Mouse (Mus musculus) cortical plate, adult 2 months (tissue): Measurements from ENCODE around the gene Magi1.

Experiments
- CTCF ChIP-seq: fragments of 200-500 bp; IDR thresholded peaks from 2 replicates; pipeline ENCODE4 v1.5.1; 2011; ENCODE audit warnings: mild to moderate bottlenecking, control low read depth, low read length; ENCODE audit not compliant: insufficient read depth; ENCODE audit errors: extremely low read depth
- POLR2A ChIP-seq: fragments of 200-500 bp; IDR thresholded peaks from 2 replicates; pipeline ENCODE4 v1.6.1; 2011; ENCODE audit warnings: mild to moderate bottlenecking, low read length, control low read depth; ENCODE audit not compliant: insufficient read depth; ENCODE audit errors: extremely low read depth

GRCm38 (mm10) chr6:93718385-93718784 lies 565.3 kb downstream of the Magi1 start:
- no peak for TF ChIP-seq POLR2A
- TF ChIP-seq CTCF = no peak
